Mouse (Mus musculus): ENCODE results near the gene Rsph3b.
"Not testable (repeated sequence)": the region's sequence is repeated elsewhere in the genome, so short reads cannot be mapped to it uniquely, and the experiment has no call there.

Gene Rsph3b

DNA sequence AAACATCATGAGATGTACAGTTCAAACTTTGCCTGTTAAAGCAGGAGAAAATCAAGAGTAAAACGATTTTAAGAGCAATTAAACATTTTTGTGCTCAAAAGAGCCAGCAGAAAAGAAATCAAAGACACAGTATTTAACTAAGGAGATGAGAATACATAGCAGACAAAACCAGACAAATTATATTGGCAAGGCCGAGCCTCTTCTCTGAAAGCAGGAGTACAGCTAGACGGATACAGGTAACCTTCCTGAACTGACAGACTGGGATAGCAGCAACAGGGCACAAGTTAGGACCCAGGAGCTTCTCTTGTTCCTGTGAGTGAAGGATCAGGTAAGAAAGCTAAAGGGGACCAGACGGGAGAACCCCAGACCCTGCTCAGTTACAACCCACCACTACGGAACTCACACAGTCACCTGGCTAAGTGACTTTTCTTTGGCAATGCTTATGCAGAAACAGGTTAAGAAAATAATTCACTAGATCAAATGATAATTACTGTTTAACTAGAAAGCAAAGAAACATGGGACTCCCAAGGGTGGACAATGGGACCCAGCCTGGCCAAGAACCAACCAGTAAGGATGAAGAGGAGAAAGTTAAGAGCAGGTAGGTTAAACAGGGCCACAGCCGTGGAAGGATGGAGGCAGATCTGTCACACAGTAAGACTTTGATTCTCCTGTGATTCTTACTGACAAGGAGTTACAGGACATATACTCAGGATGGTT, 11.2 kb upstream of the Rsph3b start:
- DNase-seq (ENCODE audit: low read depth, low spot score), result not testable (repeated sequence)

DNA sequence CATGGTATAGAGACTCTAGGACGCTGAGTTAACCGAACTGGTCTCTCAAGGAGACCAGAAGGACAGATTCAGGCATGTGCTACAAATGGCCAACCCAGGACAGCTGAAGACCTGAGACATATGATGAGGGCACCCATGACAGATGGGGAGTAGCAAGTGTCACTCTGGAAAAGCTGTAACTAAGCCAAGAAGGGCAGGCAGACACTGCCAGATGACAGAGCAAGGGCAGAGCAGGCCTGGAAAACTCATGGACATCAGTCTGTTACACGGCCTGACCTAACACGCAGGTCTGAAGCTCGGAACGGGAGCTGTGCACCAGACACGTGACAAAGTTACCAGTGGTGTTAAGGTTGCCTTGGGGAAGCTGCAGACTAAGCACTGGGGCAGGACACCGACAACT, 10.4 kb upstream of the Rsph3b start:
- not testable (repeated sequence) for DNase-seq (ENCODE audit: low read depth, low spot score)

DNA sequence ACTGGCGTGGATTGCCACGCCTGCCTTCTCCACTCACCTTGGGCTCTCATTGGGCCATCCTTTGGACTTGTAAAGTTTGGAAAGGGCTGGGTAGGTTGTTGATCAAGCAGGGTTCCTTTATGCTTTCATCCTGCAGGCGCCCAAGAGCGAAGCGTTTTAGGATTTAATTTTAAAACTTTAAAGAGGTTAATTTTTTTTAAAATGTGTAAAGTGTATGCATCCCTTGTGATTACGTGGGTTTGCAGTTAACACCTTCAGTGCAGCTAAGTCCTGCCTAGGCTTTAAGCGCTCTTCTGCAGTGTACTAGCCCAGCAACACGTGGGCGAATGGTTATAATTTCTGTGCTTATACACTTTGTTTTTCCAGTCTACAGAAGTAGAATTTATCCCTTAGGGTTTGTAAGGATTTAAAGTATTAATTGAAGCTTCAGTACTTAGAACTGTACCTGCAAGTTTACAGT, 317 bp upstream of the Rsph3b start:
- DNase-seq (ENCODE audit: low read depth, low spot score), result not testable (repeated sequence)

DNA sequence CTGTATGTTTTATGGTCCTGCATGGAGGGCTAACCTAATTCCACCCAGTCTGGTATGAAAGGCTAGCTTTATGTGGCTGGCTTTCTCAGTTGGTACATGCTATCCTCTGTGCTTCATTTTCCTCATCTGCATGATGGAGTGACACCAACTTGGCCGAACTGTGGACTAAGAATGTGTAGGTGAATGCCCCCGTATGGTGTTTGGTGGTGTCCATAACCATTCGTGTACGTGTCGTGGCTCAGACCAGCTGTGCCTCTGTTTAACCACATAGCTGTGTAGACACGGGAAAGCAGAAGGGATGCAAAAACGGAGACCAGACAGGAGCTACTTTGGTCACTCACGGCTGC, 872 bp downstream of the Rsph3b start:
- not testable (repeated sequence) for DNase-seq (ENCODE audit: low read depth, low spot score)

DNA sequence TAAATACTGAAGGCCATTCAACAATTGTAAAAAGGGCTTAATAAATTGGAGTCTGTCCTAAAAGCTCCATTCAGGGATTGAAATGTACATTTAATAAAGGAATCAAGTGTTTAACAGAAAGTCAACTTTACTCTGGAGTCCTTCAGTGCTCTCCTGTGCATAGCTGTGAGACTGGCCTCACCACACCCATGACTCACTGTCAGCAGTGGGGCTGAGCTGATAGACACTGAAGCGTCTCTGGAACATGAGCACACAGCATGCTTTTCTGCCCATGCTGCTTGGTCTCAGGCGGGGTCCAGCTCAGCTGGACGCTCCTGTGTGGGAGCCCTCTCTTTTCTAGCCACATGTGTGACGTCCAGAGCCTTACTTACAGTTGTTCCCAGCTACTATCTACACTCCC, 5.9 kb downstream of the Rsph3b start:
- not testable (repeated sequence) for DNase-seq (ENCODE audit: low read depth, low spot score)

DNA sequence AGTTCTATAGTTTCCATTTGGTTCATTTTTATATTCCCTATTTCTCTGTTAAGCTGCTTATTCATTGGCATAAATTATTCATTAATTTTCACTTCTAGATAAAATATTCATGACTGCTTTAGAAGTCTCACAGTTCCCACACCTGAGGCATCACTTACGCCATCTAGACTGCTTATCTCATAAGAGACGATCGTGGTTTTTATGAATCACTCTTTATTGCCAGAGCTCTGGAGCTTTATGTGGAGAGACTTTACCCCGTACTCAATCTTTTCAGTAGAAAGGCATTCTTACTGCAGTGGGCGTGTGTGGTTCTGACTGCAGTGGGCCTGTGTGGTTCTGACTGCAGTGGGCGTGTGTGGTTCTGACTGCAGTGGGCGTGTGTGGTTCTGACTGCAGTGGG, 16.9 kb downstream of the Rsph3b start:
- DNase-seq (ENCODE audit: low read depth, low spot score), result not testable (repeated sequence)

DNA sequence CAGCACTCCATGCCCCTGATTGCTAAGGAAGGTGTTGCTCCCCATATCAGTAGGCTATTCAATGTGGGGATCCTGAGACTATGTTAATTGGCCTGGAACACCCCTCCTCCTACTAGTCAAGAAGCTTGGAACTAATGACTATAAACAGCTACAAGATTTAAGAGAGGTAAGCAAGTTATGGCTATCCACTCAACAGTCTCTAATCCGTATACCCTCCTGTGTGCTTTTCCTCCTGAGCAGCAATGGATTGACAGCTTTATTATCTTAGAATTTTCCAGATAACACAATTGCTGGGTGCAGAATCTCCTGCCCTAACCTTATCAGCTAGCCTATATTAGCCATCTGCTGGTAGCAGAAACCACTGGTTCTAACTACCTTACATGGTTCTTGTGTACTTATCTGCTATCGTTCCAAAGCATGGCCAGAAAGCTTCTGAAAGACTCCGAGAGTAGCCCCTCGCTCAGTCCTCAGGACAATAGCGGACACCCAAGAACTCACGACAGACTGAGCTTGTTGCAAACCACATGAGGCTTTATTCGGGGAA, 28.1 kb downstream of the Rsph3b start:
- DNase-seq (ENCODE audit: low read depth, low spot score), result not testable (repeated sequence)

DNA sequence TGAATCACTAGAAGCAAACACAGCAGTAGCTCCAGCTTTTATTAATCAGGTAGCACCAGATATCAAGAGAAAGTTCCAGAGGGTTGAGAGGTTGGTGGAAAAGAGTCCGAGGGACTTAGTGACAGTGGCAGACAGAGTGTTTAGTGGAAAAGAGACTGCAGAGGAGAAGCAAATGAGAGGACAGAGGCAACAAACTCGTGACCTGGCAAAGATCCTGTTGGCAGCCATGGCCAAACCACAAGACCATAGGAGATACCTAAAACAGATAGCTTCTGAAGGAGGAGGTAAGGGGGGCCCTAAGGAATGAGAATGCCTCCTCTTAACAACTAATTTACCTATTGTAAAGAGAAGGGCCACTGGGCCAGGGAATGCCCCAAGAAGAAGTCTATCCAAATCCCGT, 29.1 kb downstream of the Rsph3b start:
- not testable (repeated sequence) for DNase-seq (ENCODE audit: low read depth, low spot score)

DNA sequence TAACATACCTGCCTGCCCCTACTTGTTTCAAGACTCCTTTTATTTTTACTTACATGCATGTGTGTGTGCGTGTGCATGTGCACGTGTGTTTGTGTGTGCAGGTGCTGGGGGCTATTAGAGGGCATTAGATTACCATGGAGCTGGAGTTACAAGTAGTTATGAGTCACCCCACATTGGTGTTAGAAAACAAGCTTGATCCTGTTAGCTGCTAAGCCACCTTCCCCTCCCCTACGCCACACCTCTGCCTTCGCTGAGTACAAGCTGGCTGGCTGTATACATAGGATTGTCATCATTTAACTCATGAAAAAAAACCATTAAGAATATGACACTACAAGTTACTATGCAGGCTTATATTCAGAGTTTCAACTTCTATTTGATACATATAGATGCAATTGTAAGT, 33.2 kb downstream of the Rsph3b start:
- DNase-seq (ENCODE audit: low read depth, low spot score), result not testable (repeated sequence)

DNA sequence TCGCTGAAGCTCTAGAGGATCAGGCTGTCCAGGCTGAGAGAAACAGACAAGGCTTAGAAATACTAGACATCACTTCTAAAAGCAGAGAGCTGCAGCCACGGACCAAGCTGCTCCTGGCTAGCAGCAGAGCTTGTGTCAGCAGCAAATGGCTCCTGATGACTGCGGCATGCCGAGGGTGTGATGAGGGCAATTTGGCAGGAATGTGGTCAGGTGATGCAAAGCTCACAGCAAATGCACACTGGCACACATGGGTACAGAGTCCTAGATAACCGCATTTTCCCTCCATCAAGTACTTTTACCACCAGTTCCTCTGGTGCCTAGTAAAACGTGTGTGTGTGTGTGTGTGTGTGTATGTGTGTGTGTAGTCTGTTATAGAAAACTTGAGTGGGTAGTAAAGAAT, 34.4 kb downstream of the Rsph3b start:
- not testable (repeated sequence) for DNase-seq (ENCODE audit: low read depth, low spot score)

DNA sequence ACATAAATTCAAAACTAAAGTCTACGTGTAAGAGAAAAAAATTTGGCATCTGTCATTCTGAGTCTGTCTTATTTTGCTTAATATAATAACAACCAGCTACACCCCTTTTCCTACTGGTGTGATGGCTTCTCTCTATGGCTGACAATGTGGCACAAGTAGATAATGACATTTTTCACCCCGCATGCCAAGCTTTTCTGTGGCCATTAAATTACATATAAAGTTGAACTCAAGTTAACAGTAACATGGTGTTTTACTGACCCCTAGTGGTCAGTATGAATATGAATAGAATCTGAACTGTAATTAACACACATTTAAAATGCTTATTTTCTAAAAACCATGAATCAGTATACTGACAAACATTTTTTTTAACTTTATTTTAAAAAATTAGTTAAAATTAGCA, 48.1 kb downstream of the Rsph3b start:
- not testable (repeated sequence) for DNase-seq (ENCODE audit: low read depth, low spot score)

DNA sequence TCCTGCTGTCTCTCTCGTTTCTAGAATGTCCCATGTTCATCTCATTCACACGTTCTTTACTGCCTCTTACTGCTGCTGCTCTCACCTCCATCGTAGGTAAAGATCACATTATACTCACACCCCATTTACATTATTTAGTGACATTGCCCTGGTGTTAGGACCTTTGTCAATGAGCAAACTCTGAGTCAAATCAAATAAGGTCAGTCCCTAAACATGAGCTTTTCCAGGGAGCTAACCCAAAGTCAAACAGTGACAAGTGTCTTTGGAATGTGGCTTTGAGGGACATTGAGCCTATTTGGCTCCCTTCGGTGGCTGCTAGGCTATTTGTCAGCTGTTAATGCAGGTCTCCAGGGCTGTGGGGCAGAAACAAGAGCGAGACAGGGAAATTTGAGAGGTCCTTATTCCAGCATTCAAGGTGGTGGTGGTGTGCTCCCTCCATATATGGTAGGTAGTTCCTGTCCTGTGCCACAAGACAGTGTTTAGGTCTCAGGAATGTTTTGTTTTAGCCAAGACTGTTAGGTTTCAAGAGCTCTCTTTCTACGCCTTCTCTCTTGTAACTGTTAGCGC, 50.4 kb downstream of the Rsph3b start:
- DNase-seq (ENCODE audit: low read depth, low spot score), result not testable (repeated sequence)

DNA sequence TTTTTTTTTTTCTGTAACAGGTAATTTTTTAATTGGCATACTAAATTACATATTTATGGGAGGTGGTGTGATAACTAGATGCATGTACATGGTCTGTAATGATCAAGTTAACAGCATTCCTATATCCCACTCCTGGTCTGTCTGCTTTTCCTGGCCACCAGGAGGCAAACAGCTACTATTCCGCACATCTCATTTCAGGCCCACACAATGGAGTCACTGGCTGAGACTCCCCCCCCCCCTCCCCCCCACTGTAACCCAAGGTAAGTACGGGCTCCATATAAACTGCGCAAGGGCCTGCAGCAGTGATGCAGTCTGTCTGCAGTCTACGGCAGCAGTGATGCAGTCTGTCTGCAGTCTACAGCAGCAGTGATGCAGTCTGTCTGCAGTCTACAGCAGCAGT, 51.7 kb downstream of the Rsph3b start:
- no peak for DNase-seq (ENCODE audit: low read depth, low spot score)

DNA sequence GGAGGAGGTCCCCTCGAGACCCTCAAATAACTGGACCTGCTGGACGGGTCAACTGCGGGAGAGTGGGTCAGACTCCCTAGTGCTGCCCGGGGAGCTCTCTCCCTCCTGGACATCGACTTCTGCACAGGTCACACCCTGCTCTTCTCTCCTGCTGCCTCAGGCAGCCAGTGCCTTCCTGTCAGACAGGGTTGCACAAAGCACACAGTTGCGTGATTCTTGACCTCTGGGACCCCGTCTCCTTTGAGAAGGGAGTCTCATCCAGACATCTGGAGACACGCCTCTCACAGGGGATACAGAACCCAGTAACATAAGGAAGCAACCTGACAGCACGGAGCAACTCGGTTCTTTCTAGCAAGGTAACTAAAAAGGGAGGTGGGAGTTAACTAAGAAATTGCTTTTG, 55.1 kb downstream of the Rsph3b start:
- DNase-seq (ENCODE audit: low read depth, low spot score), result no peak

DNA sequence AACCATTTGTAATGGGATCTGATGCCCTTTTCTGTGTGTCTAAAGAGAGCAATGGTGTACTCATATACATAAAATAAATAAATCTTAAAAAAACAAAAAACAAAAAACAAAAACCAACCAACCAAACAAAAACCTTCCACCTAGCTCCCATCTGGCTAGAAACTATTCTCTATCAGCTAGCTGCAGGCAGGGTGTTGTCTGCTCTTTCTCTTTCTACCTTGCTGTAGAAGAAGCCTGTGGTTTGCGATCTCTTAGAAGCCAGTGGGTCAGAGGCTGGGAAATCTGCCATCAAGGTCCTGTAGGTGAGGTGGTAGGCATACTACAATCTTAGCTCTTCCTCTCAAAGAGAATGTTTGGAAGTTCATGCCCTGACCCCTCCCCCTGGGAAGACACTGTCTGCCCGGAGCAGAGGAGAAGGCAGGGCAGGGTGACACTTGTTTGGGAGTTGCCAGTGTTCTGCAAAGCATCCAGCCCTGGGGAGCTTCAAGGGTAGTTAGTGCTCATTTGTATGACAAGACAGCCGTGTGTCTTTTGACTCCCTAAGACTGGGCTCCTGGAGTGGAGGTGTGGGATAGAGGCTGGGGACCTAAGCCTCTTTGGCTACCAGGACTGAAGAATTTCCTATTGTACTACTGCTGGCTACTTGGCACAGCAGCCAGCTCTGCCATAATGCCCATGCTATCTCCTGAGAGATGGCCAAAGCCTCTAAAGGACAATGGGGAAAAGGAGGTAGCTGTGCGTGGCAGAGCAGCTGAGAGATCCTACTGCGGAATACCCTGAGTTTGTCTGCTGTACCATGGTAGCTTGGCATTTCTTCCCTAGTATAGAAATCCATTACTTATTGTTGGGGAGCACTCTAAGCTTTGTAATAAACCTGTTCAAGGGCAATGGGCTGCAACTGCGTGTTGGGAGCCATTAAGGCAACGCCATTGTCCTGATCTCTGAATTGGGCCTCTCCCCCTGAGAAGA, 56.2 kb downstream of the Rsph3b start:
- DNase-seq (ENCODE audit: low read depth, low spot score), result no peak

DNA sequence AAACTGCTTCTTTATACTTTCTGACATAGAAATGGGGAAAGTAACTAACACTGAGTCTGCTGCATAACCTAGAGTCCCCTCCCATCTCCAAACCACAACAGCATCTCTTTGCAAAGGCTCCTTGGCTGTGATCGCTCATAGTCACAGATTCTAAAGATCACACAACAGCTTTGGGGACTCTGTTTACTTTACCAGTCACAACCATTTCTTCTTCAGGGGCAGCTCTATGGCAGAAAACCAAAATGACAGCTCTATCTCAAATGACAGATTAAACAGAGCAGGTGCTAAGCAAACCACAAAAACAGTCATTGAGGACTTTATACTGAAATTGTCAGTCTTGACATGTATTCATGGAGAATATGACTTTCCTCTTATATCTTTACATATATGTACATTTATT, 62.0 kb downstream of the Rsph3b start:
- no peak for DNase-seq (ENCODE audit: low read depth, low spot score)

DNA sequence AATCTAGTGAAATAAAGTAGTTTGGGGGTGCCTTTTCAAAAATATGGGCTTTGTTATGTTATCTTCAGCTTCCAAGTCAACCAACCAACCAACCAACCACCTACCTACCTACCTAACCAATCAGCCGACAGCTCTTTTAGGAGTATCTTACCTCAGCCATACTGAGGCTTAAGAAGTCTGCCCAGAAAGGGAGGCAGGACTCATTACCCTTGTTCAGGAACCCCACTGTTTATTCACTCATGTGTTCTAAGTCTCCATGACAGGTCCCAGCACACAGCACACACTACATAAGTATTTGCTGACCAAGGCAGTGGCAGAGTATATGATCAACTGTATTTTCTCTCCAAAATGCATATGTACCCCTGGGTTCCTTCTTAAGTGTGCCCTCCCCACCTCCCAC, 64.0 kb downstream of the Rsph3b start:
- DNase-seq (ENCODE audit: low read depth, low spot score), result no peak

DNA sequence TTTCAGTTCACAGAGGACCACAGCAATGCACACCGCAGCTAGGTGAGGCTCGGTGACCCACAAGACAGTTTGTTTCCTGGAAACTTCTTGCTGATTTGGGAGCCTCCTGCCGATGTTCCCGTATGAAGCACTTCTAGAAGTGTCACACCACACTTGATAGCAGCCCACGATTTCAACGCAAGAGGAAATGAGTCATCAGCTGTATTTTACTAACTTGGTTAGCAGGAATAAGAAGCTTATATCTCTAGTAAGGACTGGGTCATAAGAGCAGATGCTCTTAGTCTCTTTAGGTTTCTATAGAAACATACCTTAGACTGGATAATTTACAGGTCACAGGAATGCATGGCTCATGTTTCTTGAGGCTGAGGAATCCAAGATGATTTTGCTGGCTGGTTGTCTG, 67.2 kb downstream of the Rsph3b start:
- DNase-seq (ENCODE audit: low read depth, low spot score), result no peak

DNA sequence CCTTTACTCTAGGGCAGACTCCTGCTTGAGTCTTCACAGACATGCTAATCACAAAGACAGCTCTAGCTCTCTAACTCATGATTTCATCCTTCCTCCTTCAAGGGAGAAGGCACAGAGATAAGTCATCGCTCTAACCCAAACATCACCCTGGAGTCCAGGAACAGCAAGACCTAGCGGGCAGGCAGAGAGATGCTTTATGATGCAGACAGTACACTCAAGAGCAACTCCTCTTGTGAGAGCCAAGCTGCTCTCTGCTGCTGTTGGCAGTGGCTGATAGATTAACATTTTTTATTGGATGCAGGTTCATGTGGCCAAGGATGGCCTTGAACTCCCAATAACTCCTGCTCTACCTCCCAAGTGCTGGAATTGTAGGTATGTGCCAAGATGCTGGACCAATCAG, 77.1 kb downstream of the Rsph3b start:
- no peak for DNase-seq (ENCODE audit: low read depth, low spot score)

DNA sequence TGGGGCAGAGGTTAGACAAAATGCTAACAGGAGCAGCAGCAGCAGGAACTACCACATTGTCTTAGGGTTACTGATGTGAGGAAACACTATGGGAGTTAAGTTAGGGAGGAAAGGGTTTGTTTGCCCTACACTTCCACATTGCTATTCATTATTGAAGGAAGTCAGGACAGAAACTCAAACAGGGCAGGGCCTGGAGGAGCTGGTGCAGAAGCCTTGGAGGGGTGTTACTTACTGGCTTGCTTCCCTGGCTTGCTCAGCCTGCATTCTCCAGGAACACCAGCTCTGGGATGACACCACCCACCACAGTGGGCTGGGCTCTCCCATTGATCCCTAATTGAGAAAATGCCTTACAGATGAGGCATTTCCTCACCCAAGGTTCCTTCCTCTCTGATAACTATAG, 79.7 kb downstream of the Rsph3b start:
- no peak for DNase-seq (ENCODE audit: low read depth, low spot score)

DNA sequence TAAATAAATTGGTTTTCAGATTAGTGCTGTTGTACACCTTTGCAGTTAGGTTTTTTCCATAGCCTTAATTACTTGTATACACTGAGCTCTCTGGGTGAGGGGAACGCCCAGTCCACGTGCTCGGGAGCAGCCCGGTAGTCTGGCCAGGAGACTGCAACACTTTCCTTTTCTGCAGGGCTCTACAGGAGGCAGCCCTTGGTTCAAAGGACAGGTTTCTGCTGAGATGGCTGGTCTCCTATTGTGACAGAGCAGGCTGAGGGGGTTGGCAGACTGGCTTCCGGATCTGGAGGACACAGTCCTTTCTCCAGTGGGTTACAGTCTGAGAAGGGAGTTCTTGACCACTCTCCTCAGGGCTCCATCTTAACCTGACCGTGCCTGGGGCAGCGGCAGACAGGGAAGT, 80.7 kb downstream of the Rsph3b start:
- DNase-seq (ENCODE audit: low read depth, low spot score), result no peak

DNA sequence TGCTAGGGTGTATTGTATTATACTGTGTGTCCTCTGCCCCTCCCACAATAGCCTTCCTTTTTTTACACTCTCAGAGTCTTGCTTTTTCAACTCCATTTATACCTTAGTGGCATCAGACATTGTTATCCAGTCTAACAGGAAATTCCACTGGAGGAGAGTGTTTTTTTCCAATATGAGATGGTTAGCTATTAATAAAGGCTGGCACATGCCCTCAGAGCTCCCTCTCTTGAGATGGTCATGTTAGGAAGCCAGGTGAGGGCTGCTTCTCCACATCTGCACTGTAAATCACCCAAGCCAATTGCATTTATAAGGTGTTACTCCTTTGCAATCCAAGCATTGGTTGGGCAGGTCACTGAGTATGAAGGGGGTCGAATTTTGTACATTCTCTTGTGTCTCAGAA, 81.9 kb downstream of the Rsph3b start:
- DNase-seq (ENCODE audit: low read depth, low spot score), result no peak
